Mouse (Mus musculus) CH12F3 (cell line): Measurements from ENCODE around the gene Cers2.
"Not testable (repeated sequence)": the region's sequence is repeated elsewhere in the genome, so short reads cannot be mapped to it uniquely, and the experiment has no call there.

ENCODE experiments used
- in situ Hi-C: fragments of 300-500 bp; cut with MboI; formaldehyde crosslinking; loops from 2 replicates; pipeline ENCODE4 v1.14.3; 2020; ENCODE audit warnings: low sequenced_read_pairs

The Cers2 gene

GRCm38 (mm10) chr3:95315844-95316550, 1.4 kb downstream of the Cers2 start:
- in situ Hi-C loops, result no loop called here

DNA sequence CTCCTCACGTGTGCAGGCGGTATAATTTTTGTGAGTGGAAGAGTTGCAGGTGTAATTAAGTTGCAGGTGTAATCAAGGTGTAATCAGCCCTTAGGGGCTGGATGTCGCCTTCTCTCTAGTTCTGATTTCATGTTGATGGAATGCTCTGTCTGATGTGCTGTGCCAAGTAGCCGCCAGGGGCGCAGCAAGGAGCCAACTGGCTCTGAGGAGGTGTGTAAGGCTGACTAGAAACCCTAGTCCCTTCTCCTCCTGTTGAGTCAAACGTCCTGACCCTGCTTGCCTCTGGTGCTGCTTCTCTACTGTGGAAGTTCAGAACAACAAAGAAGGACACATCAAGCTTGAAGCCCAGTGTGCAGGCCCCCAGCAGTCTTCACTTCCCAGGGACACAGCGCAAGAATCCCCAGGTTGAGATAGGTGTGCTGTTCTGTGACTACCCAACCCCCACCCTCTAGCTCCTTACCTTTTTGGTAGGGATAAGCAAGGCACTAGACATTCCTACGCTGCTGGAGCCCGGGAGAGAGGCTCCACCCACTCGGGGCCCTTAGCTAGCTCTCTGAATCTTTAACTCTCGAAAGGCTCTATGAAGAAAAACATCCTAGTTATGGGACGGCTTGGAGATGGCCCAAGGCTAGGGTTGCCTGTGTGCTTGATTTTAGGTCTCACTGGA, 3.0 kb downstream of the Cers2 start:
- in situ Hi-C loops, result no loop called here

DNA sequence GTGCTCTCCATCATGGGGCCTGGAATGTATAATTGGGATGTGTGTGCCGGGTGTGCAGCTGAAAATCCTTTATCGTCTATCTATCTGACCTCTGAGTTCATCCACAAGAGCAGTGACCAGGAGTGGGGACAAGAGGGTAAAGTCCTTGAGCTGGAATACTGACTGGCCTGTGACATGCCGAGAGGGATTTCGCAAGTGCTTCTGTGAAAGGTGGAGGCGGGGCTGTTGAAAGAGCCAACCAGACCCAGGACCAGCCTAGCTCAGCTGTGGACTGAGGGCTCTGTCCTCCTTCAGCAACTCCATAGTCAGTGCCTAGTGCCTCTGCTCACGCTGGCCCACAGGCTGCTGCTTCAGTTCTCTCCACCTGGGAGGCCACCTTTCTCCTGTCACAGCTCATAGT, 4.0 kb downstream of the Cers2 start:
- in situ Hi-C loops, result no loop called here

GRCm38 (mm10) chr3:95319110-95319509, 4.5 kb downstream of the Cers2 start:
- in situ Hi-C loops, result no loop called here

DNA sequence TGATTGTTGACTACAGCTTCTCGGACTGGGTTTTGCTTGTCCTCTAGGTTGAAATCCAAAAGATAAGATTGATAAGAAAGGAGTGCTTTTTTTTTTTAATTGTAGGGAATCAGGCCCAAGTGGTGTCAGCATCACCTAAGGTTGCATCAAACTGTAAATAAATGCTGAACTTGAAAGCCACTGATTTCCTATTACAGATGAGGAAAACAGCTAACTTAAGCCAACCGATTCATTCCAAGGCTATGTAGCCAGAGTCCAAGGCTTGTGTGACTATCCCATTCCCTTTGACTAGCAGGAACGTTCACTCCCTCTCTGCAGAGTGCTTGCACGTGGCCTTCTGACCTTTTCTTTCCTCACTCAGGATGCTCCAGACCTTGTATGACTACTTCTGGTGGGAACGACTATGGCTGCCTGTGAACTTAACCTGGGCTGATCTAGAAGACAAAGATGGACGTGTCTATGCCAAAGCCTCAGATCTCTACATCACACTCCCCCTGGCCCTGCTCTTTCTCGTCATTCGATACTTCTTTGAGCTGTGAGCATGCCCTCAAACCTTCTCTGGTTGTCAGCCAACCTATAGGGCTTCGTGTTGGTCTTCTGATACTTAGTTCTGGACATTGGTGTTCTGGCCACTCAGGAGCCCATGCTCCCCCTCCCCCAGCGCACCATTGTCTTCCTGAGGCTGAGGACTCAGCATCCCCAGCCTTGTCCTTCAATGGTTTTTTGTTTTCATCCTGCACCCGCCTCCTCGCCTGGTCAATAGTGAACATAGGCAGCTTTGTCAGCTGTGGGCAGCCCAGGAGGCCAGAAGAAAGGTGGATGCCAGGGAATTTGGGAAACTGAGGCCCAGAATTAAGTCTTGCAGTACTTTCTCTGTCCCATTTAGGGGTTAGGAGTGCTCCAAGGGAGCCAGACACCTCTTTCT, 5.4 kb downstream of the Cers2 start:
- in situ Hi-C loops, result no loop called here

DNA sequence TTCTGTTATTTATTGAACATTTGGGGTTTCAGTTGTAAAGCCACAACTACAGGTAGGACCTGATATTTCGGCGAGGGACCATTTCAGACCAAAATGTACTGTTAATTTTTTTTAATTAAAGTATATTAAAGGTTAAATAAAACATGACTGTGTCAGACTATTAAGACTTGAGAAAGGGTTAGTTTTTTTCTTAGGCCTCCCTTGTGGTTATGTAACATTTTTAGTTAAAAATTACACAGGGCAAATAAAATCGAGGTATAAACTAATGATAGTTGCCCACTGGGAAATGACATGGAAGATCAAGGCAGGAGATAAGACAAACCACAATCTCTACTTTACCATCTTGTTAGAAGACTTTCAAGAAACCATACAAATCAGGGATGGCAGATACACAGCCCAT, 8.8 kb downstream of the Cers2 start:
- in situ Hi-C loops, result no loop called here

DNA sequence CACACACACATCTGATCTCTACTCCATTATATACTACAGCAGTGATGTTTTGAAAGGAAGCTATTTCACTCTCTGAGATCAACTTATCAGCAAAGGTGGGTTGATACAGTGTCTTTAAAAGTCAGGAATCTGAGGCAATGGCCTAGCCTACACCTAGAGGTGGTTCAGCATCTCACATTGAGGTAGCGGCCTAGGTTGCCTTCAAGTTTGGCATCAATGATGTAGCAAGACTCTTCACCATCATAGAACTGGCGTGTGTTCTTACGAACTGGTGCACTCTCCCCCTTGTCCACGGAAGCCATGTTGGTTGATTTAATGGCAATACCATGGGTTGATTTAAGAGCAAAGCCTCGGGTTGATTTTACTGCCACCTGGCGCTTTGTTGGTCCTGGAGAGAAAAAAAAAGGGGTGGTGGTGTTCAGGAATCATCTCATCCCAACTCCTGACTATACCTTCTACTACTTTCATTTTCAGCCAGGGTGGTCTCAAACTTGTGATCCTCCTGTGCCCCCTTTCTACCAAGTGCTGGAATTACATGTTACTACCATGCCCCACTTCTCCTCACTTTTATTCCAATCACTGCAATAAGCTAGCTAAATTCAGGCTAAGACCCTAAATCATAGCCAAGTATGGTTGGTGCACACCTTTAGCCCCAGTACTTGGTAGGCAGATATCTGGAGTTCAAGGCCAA, 10.0 kb downstream of the Cers2 start:
- in situ Hi-C loops, result no loop called here

DNA sequence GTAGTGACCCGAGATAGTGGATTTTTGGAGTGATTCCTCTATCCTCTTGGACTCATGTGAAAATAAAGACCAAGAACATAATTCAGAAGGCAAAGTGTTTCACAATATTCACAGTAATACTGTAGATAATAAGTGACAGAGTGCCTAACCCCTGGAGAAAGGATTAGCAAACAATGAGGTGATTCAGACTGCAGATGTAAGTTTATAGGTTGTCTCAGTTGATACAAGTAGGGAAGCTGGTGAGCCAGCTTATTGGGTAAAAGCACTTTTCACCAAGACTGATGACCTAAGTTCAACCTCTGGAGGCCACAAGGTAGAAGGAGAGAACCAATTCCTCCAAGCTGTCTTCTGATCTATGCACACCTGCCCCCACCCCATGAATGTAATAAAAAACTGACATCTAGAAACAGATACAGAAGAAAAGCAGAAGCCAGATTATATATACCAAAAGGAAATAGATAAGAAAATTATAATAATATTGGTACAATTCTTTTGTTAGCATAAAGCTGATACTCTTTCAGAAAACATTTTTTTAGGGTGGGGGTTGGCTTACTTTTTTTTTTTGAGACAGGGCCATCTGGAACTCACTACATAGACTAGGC, 14.3 kb downstream of the Cers2 start:
- in situ Hi-C loops, result no loop called here

- in situ Hi-C loops, result no loop called here
Observed at GRCm38 (mm10) chr3:95331528-95331927, 16.9 kb downstream of the Cers2 start.

- in situ Hi-C loops, result no loop called here
Observed at GRCm38 (mm10) chr3:95337345-95337744, 22.8 kb downstream of the Cers2 start.

DNA sequence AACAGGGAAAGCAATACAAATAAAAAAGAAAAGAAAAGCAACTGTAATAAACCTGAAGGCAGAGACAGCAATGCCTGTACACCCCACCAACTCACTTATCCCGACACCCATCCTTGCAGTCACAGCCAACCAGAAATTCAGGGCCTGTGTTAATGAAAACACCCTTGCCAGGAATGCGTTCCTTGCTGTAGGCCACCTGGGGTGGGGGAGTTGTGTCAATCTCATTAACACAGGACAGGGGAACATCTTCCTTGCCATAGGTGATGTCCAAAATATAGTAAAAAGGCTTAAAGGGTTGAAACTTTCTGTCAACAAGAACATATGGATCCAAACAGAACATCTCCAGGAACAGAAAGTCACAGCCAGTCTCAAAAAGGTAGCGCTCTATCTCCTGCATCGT, 23.7 kb downstream of the Cers2 start:
- in situ Hi-C loops, result no loop called here

DNA sequence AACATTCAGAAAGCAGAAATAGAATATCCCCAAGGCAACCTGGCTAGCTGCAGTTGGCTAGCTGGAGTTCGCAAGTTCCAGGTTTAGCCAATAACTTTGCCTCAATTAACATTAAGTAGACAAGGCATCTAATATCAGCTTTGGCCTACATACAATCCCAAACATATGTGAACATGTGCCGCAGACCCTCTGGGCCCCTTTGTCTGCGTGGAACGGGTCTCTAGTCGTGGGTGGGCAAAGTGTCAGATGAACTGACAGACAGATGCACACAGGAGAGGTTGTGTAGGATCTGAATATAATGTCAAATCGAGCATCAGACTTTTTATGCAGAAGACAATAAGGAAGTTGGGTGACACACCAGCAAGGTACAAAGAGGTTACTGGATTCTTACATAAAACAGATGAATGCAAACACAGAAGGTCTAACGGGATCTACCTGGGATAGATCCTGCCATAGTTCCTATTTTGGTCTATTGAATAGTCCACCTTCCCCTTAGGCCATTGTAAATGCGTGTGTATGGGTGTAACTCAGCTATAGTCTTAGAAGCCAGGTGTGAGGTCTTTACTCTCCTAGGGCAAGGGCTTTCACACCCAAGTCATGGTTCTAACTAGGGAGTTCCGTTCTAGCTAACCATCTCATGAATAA, 28.9 kb downstream of the Cers2 start:
- in situ Hi-C loops, result not testable (repeated sequence)

DNA sequence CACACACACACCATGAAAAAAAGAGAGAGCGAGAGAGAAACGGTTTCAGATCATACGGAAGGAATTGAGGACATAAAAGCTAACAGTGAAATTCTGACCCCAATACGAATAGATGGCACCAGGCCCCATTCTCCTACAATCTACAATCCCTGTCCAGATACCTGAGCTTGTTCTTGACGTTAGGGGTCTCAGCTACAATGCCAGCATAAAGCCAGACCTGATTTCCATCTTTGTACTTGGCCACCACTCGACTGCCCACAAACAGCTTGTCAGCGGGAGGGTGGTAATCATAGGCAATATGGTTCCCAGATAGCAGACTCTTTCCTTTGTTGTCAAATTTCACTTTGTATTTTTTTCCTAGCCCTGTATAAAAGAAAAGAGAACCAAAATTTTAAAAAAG, 31.9 kb downstream of the Cers2 start:
- in situ Hi-C loops, result no loop called here

DNA sequence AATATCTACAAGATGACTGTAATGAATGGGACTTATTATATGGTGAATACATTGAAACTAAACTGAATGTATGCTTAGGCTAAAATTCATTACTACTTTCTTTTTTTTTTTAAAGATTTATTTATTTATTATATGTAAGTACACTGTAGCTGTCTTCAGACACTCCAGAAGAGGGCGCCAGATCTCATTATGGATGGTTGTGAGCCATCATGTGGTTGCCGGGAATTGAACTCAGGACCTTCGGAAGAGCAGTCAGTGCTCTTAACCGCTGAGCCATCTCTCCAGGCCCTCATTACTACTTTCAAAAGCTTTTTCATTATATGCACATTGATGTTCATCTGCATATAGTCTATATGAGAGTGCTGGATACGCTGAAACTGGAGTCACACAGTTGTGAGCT, 33.8 kb downstream of the Cers2 start:
- in situ Hi-C loops, result not testable (repeated sequence)

DNA sequence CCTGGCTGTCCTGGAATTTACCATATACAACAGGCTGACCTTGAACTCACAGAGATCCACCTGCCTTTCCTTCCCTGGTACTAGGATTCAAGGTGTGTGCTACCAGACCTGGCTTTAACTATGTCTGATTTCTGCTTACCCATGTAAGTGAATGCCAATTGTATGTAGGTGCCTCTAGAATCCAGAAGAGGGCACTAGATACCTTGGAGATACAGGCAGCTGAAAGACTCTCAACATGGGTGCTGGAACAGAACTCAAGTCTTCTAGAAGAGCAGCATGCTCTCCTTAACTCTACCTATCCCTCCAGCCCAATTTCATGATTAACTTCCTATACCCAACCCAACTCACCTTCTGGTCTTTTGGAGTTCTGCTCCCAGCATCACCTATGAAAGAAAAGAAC, 34.9 kb downstream of the Cers2 start:
- in situ Hi-C loops, result no loop called here

GRCm38 (mm10) chr3:95355911-95356544, 41.4 kb downstream of the Cers2 start:
- in situ Hi-C loops, result not testable (repeated sequence)

DNA sequence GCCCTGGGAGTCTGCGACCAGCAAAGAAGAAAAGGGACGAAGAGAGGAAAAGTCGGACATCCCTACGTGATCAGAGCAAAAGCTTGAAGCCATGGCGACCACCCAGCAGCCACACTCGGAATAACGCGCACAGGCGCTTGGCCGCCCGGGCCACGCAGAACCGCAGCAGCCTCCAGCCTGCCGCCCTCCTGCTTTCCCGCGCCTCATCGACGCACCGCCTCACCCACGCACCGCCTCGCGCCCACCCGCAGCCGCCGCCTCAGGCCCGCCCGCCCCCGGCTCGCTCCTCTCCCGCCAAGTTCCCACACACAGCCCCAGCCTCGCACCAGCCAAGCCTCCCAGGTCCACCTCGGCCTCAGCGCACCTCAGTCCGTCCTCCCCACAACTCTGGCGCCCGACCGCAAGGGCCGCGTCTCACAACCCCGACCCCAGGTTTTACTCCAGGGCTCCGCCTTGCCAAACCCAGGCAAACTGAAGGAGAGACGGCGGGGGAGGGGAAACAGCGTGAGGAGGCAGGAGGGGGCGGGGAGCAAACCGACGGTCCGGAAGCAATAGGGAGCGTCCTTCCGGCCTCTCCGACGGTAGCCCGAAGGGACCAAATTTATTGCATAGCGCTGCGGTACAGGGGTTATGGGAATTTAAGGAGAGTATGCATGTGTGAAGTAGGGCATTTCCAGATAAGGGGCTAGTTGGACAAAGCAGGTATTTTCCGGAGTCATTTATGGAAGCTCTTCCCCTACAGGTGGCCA, 42.3 kb downstream of the Cers2 start, which contains the start of gene Setdb1:
TSS of gene Setdb1 (minus strand) at position 502 of the 749 bp plus-strand sequence.
- in situ Hi-C loops, result not testable (repeated sequence)

GRCm38 (mm10) chr3:95357746-95358145, 43.2 kb downstream of the Cers2 start:
- in situ Hi-C loops, result no loop called here

DNA sequence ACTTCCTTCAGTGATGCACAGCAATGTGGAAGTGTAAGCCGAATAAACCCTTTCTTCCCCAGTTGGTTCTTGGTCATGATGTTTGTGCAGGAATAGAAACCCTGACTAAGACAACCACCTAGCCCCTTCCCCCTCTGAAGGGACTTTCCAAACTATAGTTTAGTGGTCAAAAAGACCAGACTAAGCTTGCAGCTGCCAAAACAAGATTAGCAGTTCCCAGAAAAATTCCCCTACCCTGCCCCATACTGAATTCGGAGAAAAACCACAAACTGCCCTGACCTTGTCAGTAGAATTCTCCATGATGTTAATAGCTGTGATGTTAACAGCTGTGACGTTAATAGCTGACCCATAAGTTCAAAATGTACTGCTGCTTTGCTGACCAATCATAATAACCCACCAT, 45.7 kb downstream of the Cers2 start:
- in situ Hi-C loops, result not testable (repeated sequence)
